In the genomic region with DNA sequence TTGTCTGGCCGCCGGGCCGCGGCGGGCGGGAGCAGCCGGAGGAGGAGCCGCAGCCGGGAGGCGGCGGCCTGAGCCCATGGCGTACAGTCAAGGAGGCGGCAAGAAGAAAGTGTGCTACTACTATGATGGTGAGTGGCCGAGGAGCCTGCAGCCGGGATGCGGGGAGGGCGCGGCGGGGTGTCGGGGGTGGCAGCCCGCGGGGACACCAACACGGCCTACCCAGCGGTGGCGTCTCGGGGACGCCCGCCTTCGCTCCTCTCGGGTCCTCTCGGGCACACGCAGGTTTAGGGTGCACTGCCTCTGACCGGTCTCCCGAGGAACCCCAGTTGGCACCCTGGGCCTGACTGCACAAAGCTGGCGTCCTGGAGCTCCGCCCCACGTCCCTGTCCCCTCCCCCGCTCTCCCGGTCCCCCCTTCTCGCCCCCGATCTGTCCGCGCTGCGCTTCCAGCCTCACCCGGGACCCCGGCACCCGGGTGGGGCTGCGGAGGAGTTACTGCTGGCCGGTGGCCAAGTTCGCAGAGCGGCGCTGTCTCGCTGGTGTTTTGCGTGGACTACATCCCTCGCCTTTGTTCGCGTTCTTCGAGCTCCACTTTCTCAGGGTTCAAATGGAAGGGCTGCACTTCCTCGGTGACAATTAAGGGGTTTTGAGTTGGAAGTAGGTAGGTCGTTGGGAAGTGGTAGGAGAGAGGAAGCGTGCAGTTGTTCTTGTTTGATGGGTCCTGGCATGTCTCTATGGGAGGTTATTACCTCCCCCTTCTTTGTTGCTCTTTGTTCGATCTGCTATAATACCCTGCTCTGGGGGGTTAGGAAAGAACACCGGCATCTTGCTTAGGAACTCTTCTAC, we compare ENCODE assay signal across 7 mouse cellular contexts. TPM values are rescaled to one million over a fixed set of nuclear protein-coding genes. Genes with fewer than 3 reads are reported as not detected.
DNase-seq lines count a peak whose midpoint lies in the region; ATAC-seq lines count a peak whose summit lies in the region.

No protein-coding gene starts in this region.

- H3K4me1 ChIP-seq in brown adipose tissue, adult 24 weeks (ENCODE audit: control insufficient read depth, insufficient read depth, insufficient read length, low read length) = peaks cover 6% of the 10 kb centered on the region
- H3K4me1 ChIP-seq in intestine, embryonic 14.5 days (replicated peaks; ENCODE audit: control insufficient read depth, insufficient read depth, low read length) = peaks cover 13% of the 10 kb centered on the region
- peaks cover 37% of the 10 kb centered on the region for H3K4me1 ChIP-seq in megakaryocyte, embryonic 14.5 days

- peak overlapping the region; percentile 74 for H3K4me3 ChIP-seq in brown adipose tissue, adult 24 weeks (ENCODE audit: insufficient read depth, low read depth, low read length)
- H3K4me3 ChIP-seq in intestine, embryonic 14.5 days (ENCODE audit: low read depth, low read length) = peak overlapping the region; percentile 93
- H3K4me3 ChIP-seq in megakaryocyte, embryonic 14.5 days (replicated peaks) = peak overlapping the region; percentile 97

- H3K4me2 ChIP-seq in intestine, embryonic 14.5 days (ENCODE audit: low read length) = peak overlapping the region; percentile 57

- peak; percentile 32 for DNase-seq in MEL-GATA-1-ER (ENCODE audit: extremely low read depth, low read depth)
- DNase-seq in frontal cortex, postnatal 10 days (ENCODE audit: low spot score in 2 of 2) = peak; percentile 54 to 62
- peak; percentile 88 for DNase-seq in intestine, embryonic 14.5 days (ENCODE audit: low spot score)
- peak; percentile 30 to 65 for DNase-seq in left cerebral cortex, adult 9 months (ENCODE audit: low spot score in 2 of 2)
- DNase-seq in right cerebral cortex, adult 2 months (ENCODE audit: low spot score in 2 of 2) = peak; percentile 56 to 78

- H3K36me3 ChIP-seq in intestine, embryonic 14.5 days (ENCODE audit: control insufficient read depth, insufficient read depth, low read length) = no peaks in the 10 kb centered on the region
- peaks cover 9% of the 10 kb centered on the region for H3K36me3 ChIP-seq in megakaryocyte, embryonic 14.5 days (replicated peaks; ENCODE audit: low read length)

- no peaks in the 10 kb centered on the region for H3K27me3 ChIP-seq in intestine, embryonic 14.5 days (replicated peaks; ENCODE audit: control insufficient read depth, insufficient read depth, low read length)
- no peaks in the 10 kb centered on the region for H3K27me3 ChIP-seq in megakaryocyte, embryonic 14.5 days (replicated peaks)

- no peaks in the 10 kb centered on the region; the same call in 1 of the 2 replicates for H3K9me3 ChIP-seq in intestine, embryonic 14.5 days (ENCODE audit: control insufficient read depth, low read length)
- peaks cover 3% of the 10 kb centered on the region; the same call in 1 of the 2 replicates for H3K9me3 ChIP-seq in megakaryocyte, embryonic 14.5 days

- H3K9ac ChIP-seq in intestine, embryonic 14.5 days (ENCODE audit: low read length) = peak overlapping the region; percentile 98

- WGBS in intestine, embryonic 14.5 days = 2% methylated on average over 56 of the region's 63 CpGs

- peak overlapping the region; percentile 93; the same call in 1 of the 2 replicates for H3K27ac ChIP-seq in brown adipose tissue, adult 24 weeks (replicated peaks; ENCODE audit: low read depth, low read length)
- peak overlapping the region; percentile 97 for H3K27ac ChIP-seq in intestine, embryonic 14.5 days (ENCODE audit: low read depth)

- ATAC-seq in intestine, embryonic 14.5 days (replicated peaks; ENCODE audit: low FRiP score, low TSS enrichment, low read depth) = peak; percentile 84

RNA-seq across cellular contexts. Expression of gene Hdac2, which starts 0.6 kb away (rescaled TPM):
- 89.8 and 92.4 TPM in 2 replicates for polyA plus RNA-seq in brown adipose tissue, adult 24 weeks (2012; ENCODE audit: insufficient read depth, insufficient read length, missing spikeins)
- polyA plus RNA-seq in intestine, embryonic 14.5 days (2014; fragmentation: Nextera tagmentation; extraction: Ambion mirVana) = 203 and 228 TPM in 2 replicates
- polyA plus RNA-seq in megakaryocyte, embryonic 14.5 days (2012; ENCODE audit: insufficient read depth, low replicate concordance) = 14.6 and 15.6 TPM in 2 replicates

Comparison
In these comparisons a context has a peak if more than half of its experiments do, and no peak if none do; other contexts are left out.
1. Peak in every context shown above with its lines: DNase-seq, ATAC-seq, H3K4me3 ChIP-seq and H3K27ac ChIP-seq.
2. DNase-seq: peak in every context shown above with its lines; median percentile 88 in intestine, embryonic 14.5 days; 67 in right cerebral cortex, adult 2 months; 58 in frontal cortex, postnatal 10 days; 48 in left cerebral cortex, adult 9 months; 32 in MEL-GATA-1-ER.